Mouse (Mus musculus): ENCODE measurements around the gene Tln1. TPM values are rescaled to one million over a fixed set of nuclear protein-coding genes. Genes with fewer than 3 reads are reported as not detected.

Gene Tln1
- polyA plus RNA-seq, 1 experiment from 2014 or later: 40.4 TPM

DNA sequence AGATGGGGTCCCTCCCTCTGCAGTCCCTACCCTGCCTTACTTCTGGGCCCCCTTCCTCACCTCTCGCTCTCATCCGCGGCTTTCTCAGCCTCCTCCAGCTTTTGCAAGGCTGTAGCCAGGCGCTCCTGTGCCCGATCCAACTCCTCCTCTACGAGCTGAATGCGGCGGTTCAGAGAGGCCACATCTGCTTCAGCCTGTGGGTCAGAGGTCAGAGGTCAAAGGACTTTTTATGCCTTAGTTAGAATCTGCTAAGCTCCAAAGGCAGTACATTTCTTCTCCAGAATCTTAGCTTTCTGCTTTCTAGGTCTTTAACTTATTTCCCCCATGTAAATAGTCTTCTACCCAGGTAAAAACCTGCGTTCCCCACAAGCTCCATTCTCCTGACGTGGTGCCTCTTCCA lies 42.9 kb downstream of the Tln1 start:
- H3K36me3 ChIP-seq (ENCODE audit: control insufficient read depth, insufficient read depth, low read length): no peaks in the 10 kb centered on the region
- no peak overlapping the region for H3K27ac ChIP-seq (ENCODE audit: low read depth, low read length)
- DNase-seq (ENCODE audit: low spot score, missing footprints) (no peak), ATAC-seq (ENCODE audit: low FRiP score) (no peak)
- H3K4me2 ChIP-seq: 0 out of 2 replicates have a peak overlapping the region, but pooled peaks have one; percentile 27
- no peak overlapping the region for H3K9ac ChIP-seq (ENCODE audit: low read length)
- H3K9me3 ChIP-seq (ENCODE audit: control insufficient read depth, low read length): no peaks in the 10 kb centered on the region
- H3K4me3 ChIP-seq (ENCODE audit: low read depth, low read length): no peak overlapping the region
- peaks cover 23% of the 10 kb centered on the region for H3K4me1 ChIP-seq (ENCODE audit: control insufficient read depth, insufficient read depth, low read length)
- WGBS: 10% methylated on average over 10 of the region's 10 CpGs
- H3K27me3 ChIP-seq (ENCODE audit: control insufficient read depth, insufficient read depth, low read length): peaks cover 35% of the 10 kb centered on the region

- no peak overlapping the region for H3K4me3 ChIP-seq (ENCODE audit: low read depth, low read length)
- ATAC-seq (ENCODE audit: low FRiP score) (no peak), DNase-seq (ENCODE audit: low spot score, missing footprints) (no peak)
- H3K36me3 ChIP-seq (ENCODE audit: control insufficient read depth, insufficient read depth, low read length): no peaks in the 10 kb centered on the region
- H3K27me3 ChIP-seq (ENCODE audit: control insufficient read depth, insufficient read depth, low read length): peaks cover 8% of the 10 kb centered on the region; the same call in 1 of the 2 replicates
- 75% methylated on average over 11 of the region's 11 CpGs for WGBS
- no peak overlapping the region for H3K27ac ChIP-seq (ENCODE audit: low read depth, low read length)
- H3K9ac ChIP-seq (ENCODE audit: low read length): no peak overlapping the region
- H3K4me1 ChIP-seq (ENCODE audit: control insufficient read depth, insufficient read depth, low read length): peaks cover 10% of the 10 kb centered on the region
- H3K9me3 ChIP-seq (ENCODE audit: control insufficient read depth, low read length): no peaks in the 10 kb centered on the region
- H3K4me2 ChIP-seq: no peak overlapping the region
These were observed 46.5 kb downstream of the Tln1 start for GRCm38 (mm10) chr4:43515764-43516708.

DNA sequence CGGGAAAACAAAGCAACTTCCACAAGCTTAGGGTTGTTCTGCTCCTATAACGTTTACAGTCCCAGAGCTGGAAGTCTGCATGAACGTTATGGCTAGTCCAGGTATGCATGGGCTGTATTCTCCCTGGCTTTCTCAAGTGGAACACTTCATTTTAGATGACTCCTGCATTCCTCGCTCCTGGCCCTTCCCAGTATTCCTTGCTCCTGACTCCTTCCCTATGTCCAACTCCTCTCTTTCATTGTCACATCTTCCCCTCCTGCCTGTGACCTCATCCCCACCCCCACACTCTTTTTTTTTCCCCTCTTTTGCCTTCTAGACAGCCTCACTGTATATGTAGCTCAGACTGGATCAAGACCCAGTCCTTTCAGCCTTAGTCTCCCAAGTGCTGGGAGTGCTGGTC lies 48.7 kb downstream of the Tln1 start:
- H3K27me3 ChIP-seq (ENCODE audit: control insufficient read depth, insufficient read depth, low read length): peaks cover 3% of the 10 kb centered on the region

GRCm38 (mm10) chr4:43513300-43513699 lies 49.2 kb downstream of the Tln1 start:
- H3K9ac ChIP-seq (ENCODE audit: low read length): no peak overlapping the region
- WGBS: 91% methylated on average over 4 of the region's 4 CpGs
- H3K4me3 ChIP-seq (ENCODE audit: low read depth, low read length): no peak overlapping the region
- H3K27ac ChIP-seq (ENCODE audit: low read depth, low read length): no peak overlapping the region
- ATAC-seq (ENCODE audit: low FRiP score) (no peak), DNase-seq (ENCODE audit: low spot score, missing footprints) (no peak)
- no peaks in the 10 kb centered on the region for H3K36me3 ChIP-seq (ENCODE audit: control insufficient read depth, insufficient read depth, low read length)
- no peaks in the 10 kb centered on the region for H3K9me3 ChIP-seq (ENCODE audit: control insufficient read depth, low read length)
- peaks cover under 1% of the 10 kb centered on the region; the same call in 1 of the 2 replicates for H3K4me1 ChIP-seq (ENCODE audit: control insufficient read depth, insufficient read depth, low read length)
- H3K4me2 ChIP-seq: no peak overlapping the region
- peaks cover 7% of the 10 kb centered on the region for H3K27me3 ChIP-seq (ENCODE audit: control insufficient read depth, insufficient read depth, low read length)

More for the DNA sequence above, 48.7 kb downstream of the Tln1 start:
- Histone ChIP-seq H3K4me3 (ENCODE audit: low read depth, low read length) (no peak overlapping the region), H3K4me1 (ENCODE audit: control insufficient read depth, insufficient read depth, low read length) (peaks cover under 1% of the 10 kb centered on the region; the same call in 1 of the 2 replicates), H3K4me2 (no peak overlapping the region), H3K36me3 (ENCODE audit: control insufficient read depth, insufficient read depth, low read length) (no peaks in the 10 kb centered on the region), H3K27ac (ENCODE audit: low read depth, low read length) (no peak overlapping the region), H3K9me3 (ENCODE audit: control insufficient read depth, low read length) (no peaks in the 10 kb centered on the region), H3K9ac (ENCODE audit: low read length) (no peak overlapping the region)
- ATAC-seq (ENCODE audit: low FRiP score): no peak
- 77% methylated on average over 4 of the region's 4 CpGs for WGBS
- no peak for DNase-seq (ENCODE audit: low spot score, missing footprints)

DNA sequence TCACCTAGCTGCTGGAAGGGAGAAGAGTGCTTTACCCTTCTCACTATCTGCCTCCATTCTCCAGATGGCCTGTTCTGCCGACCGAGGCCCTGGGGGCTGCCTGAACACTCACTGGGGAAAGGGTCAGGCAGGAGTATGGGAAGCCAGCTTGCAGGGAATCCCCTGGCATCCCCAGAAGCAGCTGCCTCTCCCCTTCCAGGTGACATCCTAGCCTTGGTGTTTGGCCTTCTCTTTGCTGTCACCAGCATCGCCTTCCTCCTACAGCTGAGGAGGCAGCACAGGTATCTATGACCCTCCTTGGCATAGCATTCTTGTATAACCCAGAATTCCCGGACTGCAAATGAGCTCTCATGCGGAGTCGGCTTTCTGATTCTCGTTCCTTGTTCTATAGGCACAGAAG lies 49.8 kb downstream of the Tln1 start:
- Histone ChIP-seq H3K36me3 (ENCODE audit: control insufficient read depth, insufficient read depth, low read length) (no peaks in the 10 kb centered on the region), H3K4me2 (no peak overlapping the region), H3K9me3 (ENCODE audit: control insufficient read depth, low read length) (no peaks in the 10 kb centered on the region), H3K27ac (ENCODE audit: low read depth, low read length) (no peak overlapping the region), H3K9ac (ENCODE audit: low read length) (no peak overlapping the region), H3K4me1 (ENCODE audit: control insufficient read depth, insufficient read depth, low read length) (peaks cover 3% of the 10 kb centered on the region; the same call in 1 of the 2 replicates), H3K27me3 (ENCODE audit: control insufficient read depth, insufficient read depth, low read length) (peaks cover 11% of the 10 kb centered on the region), H3K4me3 (ENCODE audit: low read depth, low read length) (no peak overlapping the region)
- DNase-seq (ENCODE audit: low spot score, missing footprints) (no peak), ATAC-seq (ENCODE audit: low FRiP score) (no peak)
- 73% methylated on average over 7 of the region's 7 CpGs for WGBS

GRCm38 (mm10) chr4:43511675-43512454 lies 50.6 kb downstream of the Tln1 start:
- DNase-seq (ENCODE audit: low spot score, missing footprints) (no peak), ATAC-seq (ENCODE audit: low FRiP score) (no peak)
- H3K4me2 ChIP-seq: no peak overlapping the region
- no peak overlapping the region for H3K4me3 ChIP-seq (ENCODE audit: low read depth, low read length)
- no peaks in the 10 kb centered on the region for H3K36me3 ChIP-seq (ENCODE audit: control insufficient read depth, insufficient read depth, low read length)
- no peak overlapping the region for H3K9ac ChIP-seq (ENCODE audit: low read length)
- H3K9me3 ChIP-seq (ENCODE audit: control insufficient read depth, low read length): no peaks in the 10 kb centered on the region
- 83% methylated on average over 19 of the region's 19 CpGs for WGBS
- no peak overlapping the region for H3K27ac ChIP-seq (ENCODE audit: low read depth, low read length)
- peaks cover 3% of the 10 kb centered on the region; the same call in 1 of the 2 replicates for H3K4me1 ChIP-seq (ENCODE audit: control insufficient read depth, insufficient read depth, low read length)
- H3K27me3 ChIP-seq (ENCODE audit: control insufficient read depth, insufficient read depth, low read length): peaks cover 18% of the 10 kb centered on the region

DNA sequence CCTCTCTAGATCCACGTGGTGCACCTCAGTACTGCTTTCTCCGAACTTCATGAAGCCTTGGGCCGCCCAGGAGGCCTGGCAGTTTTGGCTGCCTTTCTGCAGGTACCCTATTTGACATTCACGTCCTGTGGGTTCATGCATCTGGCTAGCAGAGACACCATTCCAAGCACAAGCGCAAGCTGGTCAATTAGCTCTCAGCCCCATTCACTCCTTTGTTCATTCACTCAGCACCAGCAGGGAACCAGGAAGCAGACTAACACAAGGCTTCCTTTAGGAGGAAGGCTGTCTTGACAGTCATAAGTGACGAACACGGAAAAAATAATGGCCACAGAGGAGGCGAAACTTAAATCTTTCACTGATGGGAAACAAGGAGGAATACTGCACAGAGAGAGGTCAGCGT lies 53.4 kb downstream of the Tln1 start:
- 42% methylated on average over 9 of the region's 9 CpGs for WGBS
- H3K9me3 ChIP-seq (ENCODE audit: control insufficient read depth, low read length): no peaks in the 10 kb centered on the region
- H3K27me3 ChIP-seq (ENCODE audit: control insufficient read depth, insufficient read depth, low read length): peaks cover 21% of the 10 kb centered on the region
- peak overlapping the region; percentile 53; the same call in 1 of the 2 replicates for H3K4me2 ChIP-seq
- H3K4me1 ChIP-seq (ENCODE audit: control insufficient read depth, insufficient read depth, low read length): peaks cover 3% of the 10 kb centered on the region; the same call in 1 of the 2 replicates
- no peak overlapping the region for H3K27ac ChIP-seq (ENCODE audit: low read depth, low read length)
- H3K9ac ChIP-seq (ENCODE audit: low read length): no peak overlapping the region
- ATAC-seq (ENCODE audit: low FRiP score) (no peak), DNase-seq (ENCODE audit: low spot score, missing footprints) (no peak)
- no peaks in the 10 kb centered on the region for H3K36me3 ChIP-seq (ENCODE audit: control insufficient read depth, insufficient read depth, low read length)
- H3K4me3 ChIP-seq (ENCODE audit: low read depth, low read length): no peak overlapping the region

DNA sequence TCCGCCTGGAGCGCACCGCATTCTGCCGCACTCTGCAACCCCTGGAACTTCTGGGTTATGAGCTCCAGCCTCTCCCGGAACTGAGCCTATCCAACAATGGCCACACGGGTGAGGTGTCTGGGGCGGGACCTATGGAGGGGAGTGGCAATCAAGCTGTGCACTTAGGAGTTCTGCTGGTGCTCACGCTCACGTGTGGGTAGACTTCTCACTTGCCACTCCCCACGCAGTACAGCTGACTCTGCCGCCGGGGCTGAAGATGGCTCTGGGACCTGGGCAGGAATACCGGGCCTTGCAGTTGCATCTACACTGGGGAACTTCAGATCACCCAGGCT lies 53.9 kb downstream of the Tln1 start:
- 11% methylated on average over 13 of the region's 13 CpGs for WGBS
- H3K4me1 ChIP-seq (ENCODE audit: control insufficient read depth, insufficient read depth, low read length): peaks cover 3% of the 10 kb centered on the region; the same call in 1 of the 2 replicates
- ATAC-seq (ENCODE audit: low FRiP score): no peak; the same call in 1 of the 2 replicates
- H3K9ac ChIP-seq (ENCODE audit: low read length): peak overlapping the region; percentile 36
- peak overlapping the region; percentile 53 for H3K4me2 ChIP-seq
- no peak for DNase-seq (ENCODE audit: low spot score, missing footprints)
- peaks cover 21% of the 10 kb centered on the region for H3K27me3 ChIP-seq (ENCODE audit: control insufficient read depth, insufficient read depth, low read length)
- no peaks in the 10 kb centered on the region for H3K36me3 ChIP-seq (ENCODE audit: control insufficient read depth, insufficient read depth, low read length)
- H3K27ac ChIP-seq (ENCODE audit: low read depth, low read length): no peak overlapping the region
- no peaks in the 10 kb centered on the region for H3K9me3 ChIP-seq (ENCODE audit: control insufficient read depth, low read length)
- peak overlapping the region; percentile 26 for H3K4me3 ChIP-seq (ENCODE audit: low read depth, low read length)
